Mouse (Mus musculus): ENCODE data around the gene Pard3b. TPM values are rescaled to one million over a fixed set of nuclear protein-coding genes. Genes with fewer than 3 reads are reported as not detected.

Gene Pard3b
- polyA plus RNA-seq, 1 experiment from 2014 or later: 21.4 TPM

DNA sequence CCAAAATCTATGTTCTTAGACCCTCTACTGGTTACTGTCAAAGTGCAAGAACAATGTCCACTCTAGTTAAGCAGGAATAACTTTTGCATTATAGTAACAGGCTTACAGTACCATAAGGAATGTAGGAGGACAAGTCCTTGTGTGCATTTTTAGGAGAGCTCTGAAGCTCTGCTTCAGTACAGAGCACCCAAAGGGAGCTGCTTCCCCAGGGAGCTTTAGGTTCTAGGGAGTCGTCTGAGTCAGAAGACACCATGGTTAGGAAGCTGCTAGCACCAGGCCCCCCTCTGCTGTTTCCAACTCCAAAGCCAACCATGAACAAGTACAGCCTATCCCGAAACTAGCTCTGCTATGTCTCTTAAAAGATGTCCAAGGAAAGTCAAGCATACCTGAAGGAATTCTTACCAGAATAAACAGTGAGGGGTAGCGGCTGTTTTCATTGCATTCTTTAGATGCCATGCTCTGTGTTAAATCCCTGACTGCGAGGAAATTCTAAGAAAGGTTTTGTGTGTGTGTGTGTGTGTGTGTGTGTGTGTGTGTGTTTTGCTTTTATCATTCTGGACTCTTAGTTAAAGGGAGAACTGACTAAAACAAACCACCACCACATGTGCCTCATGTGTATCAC lies 941.8 kb downstream of the Pard3b start:
- Histone ChIP-seq H3K9me3 (replicated peaks; ENCODE audit: low read length) (no peaks in the 10 kb centered on the region), H3K27me3 (ENCODE audit: insufficient read depth, low read length) (no peaks in the 10 kb centered on the region), H3K4me1 (replicated peaks; ENCODE audit: insufficient read depth, low read length) (no peaks in the 10 kb centered on the region), H3K4me2 (ENCODE audit: low read length) (no peak overlapping the region), H3K4me3 (replicated peaks; ENCODE audit: low read depth, low read length) (no peak overlapping the region), H3K27ac (no peak overlapping the region), H3K36me3 (ENCODE audit: insufficient read depth, low read length) (no peaks in the 10 kb centered on the region), H3K9ac (ENCODE audit: low read depth, low read length) (no peak overlapping the region)
- TF ChIP-seq CTCF (IDR thresholded peaks at IDR 0.05; ENCODE audit: low read depth): no peak
- no peak for ATAC-seq (replicated peaks; ENCODE audit: low FRiP score, low read depth)
- peak; percentile 15 for DNase-seq (ENCODE audit: low spot score)
- 39% methylated on average over 4 of the region's 4 CpGs for WGBS

DNA sequence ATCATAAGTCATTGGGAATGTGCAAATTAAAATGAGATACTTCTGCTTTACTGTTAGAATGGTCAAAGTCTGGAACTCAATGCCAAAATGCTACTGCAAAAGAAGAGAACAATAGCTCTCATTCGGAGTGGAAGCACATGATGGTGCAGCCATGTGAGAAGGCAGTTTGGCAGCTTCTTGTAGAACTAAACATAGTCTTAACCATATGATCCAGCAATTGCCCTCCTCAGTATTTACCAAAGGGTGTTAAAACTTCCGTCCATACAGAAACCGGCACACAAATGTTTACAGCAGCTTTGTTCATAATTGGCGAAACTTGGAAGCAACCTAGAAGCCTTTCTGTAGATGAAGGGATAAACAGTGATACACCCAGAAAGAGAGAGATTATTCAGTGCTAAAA lies 943.9 kb downstream of the Pard3b start:
- ATAC-seq (replicated peaks; ENCODE audit: low FRiP score, low read depth) (no peak), DNase-seq (ENCODE audit: low spot score) (no peak)
- H3K27ac ChIP-seq: no peak overlapping the region
- no peak overlapping the region for H3K4me2 ChIP-seq (ENCODE audit: low read length)
- H3K9ac ChIP-seq (ENCODE audit: low read depth, low read length): no peak overlapping the region
- no peak for TF ChIP-seq CTCF (IDR thresholded peaks at IDR 0.05; ENCODE audit: low read depth)
- WGBS: 84% methylated on average over 4 of the region's 4 CpGs
- H3K27me3 ChIP-seq (ENCODE audit: insufficient read depth, low read length): no peaks in the 10 kb centered on the region
- H3K4me1 ChIP-seq (replicated peaks; ENCODE audit: insufficient read depth, low read length): no peaks in the 10 kb centered on the region
- no peaks in the 10 kb centered on the region for H3K9me3 ChIP-seq (replicated peaks; ENCODE audit: low read length)
- no peak overlapping the region for H3K4me3 ChIP-seq (replicated peaks; ENCODE audit: low read depth, low read length)
- H3K36me3 ChIP-seq (ENCODE audit: insufficient read depth, low read length): no peaks in the 10 kb centered on the region

DNA sequence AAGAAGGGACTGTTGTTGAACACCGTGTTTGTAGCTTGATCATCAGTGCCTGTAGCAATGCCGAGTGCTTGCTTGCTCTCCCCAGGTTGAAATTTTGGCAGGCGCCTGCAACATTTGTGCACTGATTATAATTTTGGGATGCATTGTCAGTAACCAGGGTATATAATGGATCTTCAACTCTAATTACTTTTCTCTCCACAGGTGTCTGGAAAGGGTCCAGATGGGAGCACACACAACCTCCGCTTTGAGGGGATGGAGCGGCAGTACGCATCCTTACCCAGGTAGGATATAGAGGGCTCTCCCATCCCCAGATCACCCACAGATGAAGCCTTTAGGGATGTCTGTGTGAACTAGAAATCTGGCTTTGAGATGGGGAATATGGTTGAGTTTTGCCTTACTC lies 948.9 kb downstream of the Pard3b start:
- DNase-seq (ENCODE audit: low spot score): no peak
- no peak for TF ChIP-seq CTCF (IDR thresholded peaks at IDR 0.05; ENCODE audit: low read depth)

DNA sequence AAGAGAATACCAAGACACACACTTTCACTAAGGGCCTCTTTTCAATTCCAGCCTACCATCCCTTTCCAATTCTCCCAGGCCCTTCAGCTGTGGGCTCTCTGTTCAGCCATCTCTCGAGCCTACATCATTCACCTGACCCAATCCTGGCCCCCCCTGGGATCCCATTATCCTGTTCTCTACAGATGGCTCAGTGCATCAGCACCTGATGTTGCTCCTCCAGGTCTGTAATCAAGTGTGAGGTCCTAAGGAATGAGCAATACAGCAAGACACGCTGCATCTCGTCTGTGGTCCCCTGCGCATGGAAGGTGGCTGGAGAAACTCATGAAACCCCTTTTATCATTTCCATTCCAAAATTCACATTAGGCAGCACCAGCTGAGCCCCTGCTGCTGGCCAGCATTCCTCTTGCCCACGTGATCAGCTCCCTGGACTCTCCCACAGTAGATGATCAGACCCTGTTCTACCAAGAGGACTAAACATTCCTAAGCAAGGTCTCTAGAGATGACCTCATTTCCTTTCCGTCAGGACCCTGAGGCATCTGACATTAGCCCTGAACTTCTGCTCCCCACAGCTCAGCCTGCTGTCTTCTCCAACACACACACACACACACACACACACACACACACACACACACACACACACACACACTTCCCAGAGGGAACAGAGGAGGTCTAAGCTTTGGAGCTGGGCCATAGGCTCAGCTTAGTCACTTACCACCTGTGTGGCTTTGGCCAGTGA lies 952.8 kb downstream of the Pard3b start:
- ATAC-seq (replicated peaks; ENCODE audit: low FRiP score, low read depth) (peak; percentile 63; the same call in 1 of the 2 replicates), DNase-seq (ENCODE audit: low spot score) (peak; percentile 59)
- Histone ChIP-seq H3K4me2 (ENCODE audit: low read length) (no peak overlapping the region), H3K36me3 (ENCODE audit: insufficient read depth, low read length) (no peaks in the 10 kb centered on the region), H3K9ac (ENCODE audit: low read depth, low read length) (no peak overlapping the region), H3K27ac (no peak overlapping the region), H3K27me3 (ENCODE audit: insufficient read depth, low read length) (no peaks in the 10 kb centered on the region), H3K4me3 (replicated peaks; ENCODE audit: low read depth, low read length) (no peak overlapping the region), H3K9me3 (replicated peaks; ENCODE audit: low read length) (no peaks in the 10 kb centered on the region), H3K4me1 (replicated peaks; ENCODE audit: insufficient read depth, low read length) (no peaks in the 10 kb centered on the region)
- TF ChIP-seq CTCF (IDR thresholded peaks at IDR 0.05; ENCODE audit: low read depth): no peak
- 65% methylated on average over 6 of the region's 6 CpGs for WGBS

More for the DNA sequence above, 948.9 kb downstream of the Pard3b start:
- Histone ChIP-seq H3K9ac (ENCODE audit: low read depth, low read length) (no peak overlapping the region), H3K27ac (no peak overlapping the region), H3K4me2 (ENCODE audit: low read length) (no peak overlapping the region), H3K27me3 (ENCODE audit: insufficient read depth, low read length) (no peaks in the 10 kb centered on the region), H3K4me3 (replicated peaks; ENCODE audit: low read depth, low read length) (no peak overlapping the region), H3K36me3 (ENCODE audit: insufficient read depth, low read length) (no peaks in the 10 kb centered on the region), H3K4me1 (replicated peaks; ENCODE audit: insufficient read depth, low read length) (no peaks in the 10 kb centered on the region), H3K9me3 (replicated peaks; ENCODE audit: low read length) (no peaks in the 10 kb centered on the region)
- WGBS: 95% methylated on average over 6 of the region's 6 CpGs
- ATAC-seq (replicated peaks; ENCODE audit: low FRiP score, low read depth): no peak

DNA sequence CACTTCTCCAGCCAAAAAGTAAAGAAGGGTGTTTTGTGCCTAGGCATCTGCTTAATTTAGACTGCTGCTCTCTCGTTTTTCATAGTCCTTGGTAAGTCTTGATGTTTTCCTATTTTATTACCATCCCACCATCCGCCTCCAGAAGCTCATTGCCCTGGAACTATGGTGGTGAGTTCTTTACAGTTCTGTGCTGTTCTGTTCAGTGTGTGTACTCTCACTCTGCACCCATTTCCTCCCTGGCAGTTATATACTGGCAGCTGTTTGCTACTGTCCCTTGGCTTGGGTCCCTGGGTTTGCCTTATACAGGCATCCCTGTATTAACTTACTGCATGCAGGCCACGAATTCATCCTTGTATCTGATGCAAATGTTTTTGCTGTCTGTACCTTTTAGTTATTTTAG lies 956.8 kb downstream of the Pard3b start:
- Histone ChIP-seq H3K4me2 (ENCODE audit: low read length) (no peak overlapping the region), H3K27me3 (ENCODE audit: insufficient read depth, low read length) (no peaks in the 10 kb centered on the region), H3K27ac (no peak overlapping the region), H3K9me3 (replicated peaks; ENCODE audit: low read length) (no peaks in the 10 kb centered on the region), H3K4me3 (replicated peaks; ENCODE audit: low read depth, low read length) (no peak overlapping the region), H3K4me1 (replicated peaks; ENCODE audit: insufficient read depth, low read length) (no peaks in the 10 kb centered on the region), H3K9ac (ENCODE audit: low read depth, low read length) (no peak overlapping the region), H3K36me3 (ENCODE audit: insufficient read depth, low read length) (no peaks in the 10 kb centered on the region)
- WGBS: 65% methylated on average over 3 of the region's 3 CpGs
- DNase-seq (ENCODE audit: low spot score): no peak
- no peak for ATAC-seq (replicated peaks; ENCODE audit: low FRiP score, low read depth)
- TF ChIP-seq CTCF (IDR thresholded peaks at IDR 0.05; ENCODE audit: low read depth): no peak

DNA sequence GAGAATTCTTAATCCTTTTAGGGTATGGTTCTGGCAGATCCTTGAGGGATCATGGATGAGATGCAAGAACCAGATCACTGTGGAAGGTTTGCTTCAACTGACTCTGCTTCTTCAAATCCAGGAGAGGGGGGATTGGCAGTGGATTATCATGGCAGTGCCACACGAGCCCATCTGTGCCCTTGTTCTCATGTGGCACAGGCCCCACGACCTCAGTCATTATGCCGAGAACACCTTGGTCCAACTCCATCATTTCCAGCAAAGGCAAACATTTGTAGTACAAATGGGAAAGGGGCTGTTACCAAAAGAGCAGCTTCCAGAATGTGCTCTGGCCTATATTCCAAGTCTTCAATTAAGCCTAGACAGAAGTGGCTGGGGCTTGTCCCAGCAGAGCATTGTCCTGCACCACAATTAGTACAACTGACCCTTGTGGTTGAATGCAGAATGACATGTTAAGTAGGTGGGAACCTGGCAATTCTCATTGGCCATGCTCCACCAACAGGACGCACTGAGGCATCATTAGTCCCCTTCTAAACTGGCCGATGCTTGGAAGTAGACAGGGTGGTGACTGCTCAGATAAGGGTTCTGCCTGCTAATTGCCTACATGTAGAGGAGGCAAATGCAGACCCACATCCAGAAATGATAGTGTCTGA lies 959.3 kb downstream of the Pard3b start:
- Histone ChIP-seq H3K4me1 (replicated peaks; ENCODE audit: insufficient read depth, low read length) (no peaks in the 10 kb centered on the region), H3K27me3 (ENCODE audit: insufficient read depth, low read length) (no peaks in the 10 kb centered on the region), H3K9ac (ENCODE audit: low read depth, low read length) (no peak overlapping the region), H3K4me3 (replicated peaks; ENCODE audit: low read depth, low read length) (no peak overlapping the region), H3K36me3 (ENCODE audit: insufficient read depth, low read length) (no peaks in the 10 kb centered on the region), H3K27ac (no peak overlapping the region), H3K9me3 (replicated peaks; ENCODE audit: low read length) (no peaks in the 10 kb centered on the region), H3K4me2 (ENCODE audit: low read length) (no peak overlapping the region)
- WGBS: 88% methylated on average over 5 of the region's 5 CpGs
- DNase-seq (ENCODE audit: low spot score): peak; percentile 6
- TF ChIP-seq CTCF (IDR thresholded peaks at IDR 0.05; ENCODE audit: low read depth): peak; percentile 19; the same call in 1 of the 2 replicates
- no peak for ATAC-seq (replicated peaks; ENCODE audit: low FRiP score, low read depth)
